Mouse (Mus musculus) embryonic stem cell, embryonic (primary cell): ENCODE measurements around the gene Sp110.
"Not testable (repeated sequence)": the region's sequence is repeated elsewhere in the genome, so short reads cannot be mapped to it uniquely, and the experiment has no call there.

Experiments used
- CTCF ChIA-PET, 4 experiments: fragments of 300-600 bp in 2 of 4; fragments of 350-600 bp in 2 of 4; sonication (Branson Sonifier 250); formaldehyde crosslinking; loops; one replicate each; lab custom pipeline; 2022; ENCODE audit warnings: inconsistent platforms in 2 of 4; lab: Charles Lee
- POLR2A ChIA-PET, 4 experiments: fragments of 300-600 bp in 2 of 4; fragments of 350-600 bp in 2 of 4; sonication (Branson Sonifier 250); formaldehyde crosslinking; loops; one replicate each; lab custom pipeline; 2022; ENCODE audit warnings: antibody characterized with exemption in 4 of 4, inconsistent platforms in 1 of 4; lab: Charles Lee

Sp110 gene

DNA sequence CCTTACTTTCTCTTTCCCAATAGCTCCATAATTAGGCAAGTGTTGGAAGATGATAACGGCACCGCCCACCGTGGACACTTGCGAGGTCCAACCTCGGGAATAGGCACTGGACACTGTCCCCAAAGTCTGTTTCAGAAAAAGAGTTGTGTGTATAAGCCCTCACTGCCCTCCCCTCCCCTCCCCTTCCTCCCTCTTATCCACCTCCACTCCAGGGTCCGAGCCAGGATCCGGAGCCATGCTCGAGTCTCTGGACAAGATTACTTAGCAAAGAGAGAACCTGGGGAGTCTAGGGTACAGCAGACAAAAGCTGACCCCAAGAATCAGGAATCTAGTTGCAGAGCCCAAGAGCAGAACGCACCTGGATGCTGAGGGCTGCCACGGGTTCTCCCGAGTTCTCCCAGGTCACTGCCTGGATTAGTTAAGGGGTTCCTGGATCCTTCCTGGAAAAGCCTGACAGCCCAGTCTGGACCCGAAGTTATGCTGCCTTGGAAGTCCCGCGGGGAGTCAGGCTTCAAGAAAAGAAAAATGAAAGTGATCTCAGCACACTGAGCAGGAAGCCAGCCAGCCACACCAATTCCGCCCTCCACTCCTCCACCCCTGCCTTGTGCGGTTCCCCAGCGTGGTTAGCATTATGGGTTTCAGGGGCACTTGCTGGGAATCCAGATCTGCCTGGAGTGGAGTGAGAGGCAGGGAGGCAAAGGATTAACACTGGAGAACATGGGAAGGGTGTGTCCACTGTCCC, at the start of gene Sp110:
Gene Sp110 (minus strand): TSS at position 547 of the 742 bp plus-strand sequence.
- CTCF ChIA-PET, POLR2A ChIA-PET: not testable (repeated sequence)

GRCm38 (mm10) chr1:85638144-85638543, 39.5 kb upstream of the Sp110 start:
- CTCF ChIA-PET, POLR2A ChIA-PET: not testable (repeated sequence)

DNA sequence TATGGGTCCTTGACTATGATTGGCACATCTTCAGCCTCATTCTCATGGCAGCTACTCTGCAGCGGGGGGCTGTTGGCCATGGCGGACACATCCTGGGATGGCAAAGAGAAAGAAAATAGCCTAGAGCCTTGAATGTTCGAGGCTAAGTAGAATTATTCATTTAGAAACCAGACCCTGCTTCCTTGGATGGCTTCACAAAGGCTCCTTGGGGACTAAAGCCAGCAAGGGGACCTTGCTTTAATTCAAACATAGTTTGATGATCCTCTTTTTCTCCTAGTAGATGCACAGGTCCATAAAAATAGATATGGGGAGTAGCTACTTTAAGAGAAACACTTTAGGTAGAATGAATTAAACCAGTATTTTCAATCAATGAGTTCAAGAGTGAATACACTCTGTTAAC, 38.3 kb upstream of the Sp110 start:
- POLR2A ChIA-PET, CTCF ChIA-PET: not testable (repeated sequence)

DNA sequence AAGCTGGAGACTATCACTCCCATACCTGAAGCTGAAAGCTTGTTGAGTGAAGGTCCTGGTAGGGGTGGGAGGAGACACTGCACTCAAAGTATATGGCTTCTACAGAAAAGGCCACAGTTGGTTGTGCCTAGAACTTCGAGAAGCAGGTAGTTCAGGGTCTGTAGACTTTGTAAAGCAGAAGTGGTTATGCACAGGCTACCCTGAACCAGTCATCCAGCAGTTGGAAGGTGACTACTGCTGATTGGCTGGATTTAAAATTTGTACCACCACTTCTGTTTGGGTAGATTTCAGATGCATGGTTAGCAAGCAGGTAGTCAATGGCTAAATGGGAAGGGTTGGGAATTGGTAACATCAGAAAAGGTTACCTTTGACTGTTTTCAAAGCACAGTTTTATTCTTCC, 20.1 kb upstream of the Sp110 start:
- CTCF ChIA-PET, POLR2A ChIA-PET: not testable (repeated sequence)

GRCm38 (mm10) chr1:85617161-85617560, 18.5 kb upstream of the Sp110 start:
- CTCF ChIA-PET, POLR2A ChIA-PET: not testable (repeated sequence)

- POLR2A ChIA-PET, CTCF ChIA-PET: not testable (repeated sequence)
Observed at GRCm38 (mm10) chr1:85615819-85616218, 17.2 kb upstream of the Sp110 start.

GRCm38 (mm10) chr1:85615096-85615495, 16.5 kb upstream of the Sp110 start:
- POLR2A ChIA-PET, CTCF ChIA-PET: not testable (repeated sequence)

DNA sequence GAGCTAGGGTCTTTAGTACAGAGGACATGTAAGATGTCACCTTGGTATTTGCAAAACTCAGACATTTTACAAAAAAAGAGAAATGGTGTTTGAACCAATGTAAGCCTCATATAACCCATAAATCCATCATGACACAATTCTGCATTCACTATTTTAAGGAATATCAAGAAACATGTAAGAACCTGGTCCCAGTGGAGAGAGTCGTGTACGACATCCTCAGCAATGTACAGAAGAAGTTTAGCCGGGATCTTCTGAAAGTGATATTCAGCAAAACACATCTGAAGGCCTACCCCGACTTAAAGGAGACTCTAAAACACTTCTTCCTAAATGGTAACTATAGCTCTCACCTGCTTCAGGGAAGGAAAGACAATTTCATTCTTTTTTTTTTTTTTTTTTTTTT, 12.0 kb upstream of the Sp110 start:
- POLR2A ChIA-PET, CTCF ChIA-PET: not testable (repeated sequence)

DNA sequence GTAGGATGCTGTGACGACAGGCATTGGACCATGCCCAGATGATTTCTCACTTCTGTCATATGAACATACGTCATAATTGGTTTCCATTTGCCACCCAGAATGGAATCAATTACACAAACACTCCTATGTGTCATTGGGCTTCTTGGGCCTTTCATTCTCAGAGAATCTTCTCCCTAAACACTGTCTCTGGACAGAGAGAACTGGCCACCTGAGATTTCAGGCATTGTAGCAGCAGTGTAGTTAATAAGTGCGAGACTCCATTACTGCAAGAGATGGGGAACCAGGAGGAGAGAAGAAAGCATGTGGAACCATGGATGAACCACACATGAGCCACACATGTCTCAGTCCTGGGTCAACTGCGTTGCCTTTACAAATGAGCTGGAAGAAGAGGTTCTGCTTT, 9.7 kb upstream of the Sp110 start:
- CTCF ChIA-PET, POLR2A ChIA-PET: not testable (repeated sequence)

- POLR2A ChIA-PET, CTCF ChIA-PET: not testable (repeated sequence)
Observed at GRCm38 (mm10) chr1:85604341-85604740, 5.7 kb upstream of the Sp110 start.

- POLR2A ChIA-PET, CTCF ChIA-PET: not testable (repeated sequence)
Observed at GRCm38 (mm10) chr1:85600794-85601193, 2.2 kb upstream of the Sp110 start.

GRCm38 (mm10) chr1:85600078-85600477, 1.5 kb upstream of the Sp110 start, which contains the start of gene Sp140:
TSS of gene Sp140 (plus strand) at chr1:85600378.
- POLR2A ChIA-PET, CTCF ChIA-PET: not testable (repeated sequence)

GRCm38 (mm10) chr1:85592526-85592925, 6.1 kb downstream of the Sp110 start:
- CTCF ChIA-PET = not testable (repeated sequence)
- POLR2A ChIA-PET = interaction anchor here in 2 of 4 experiments (1.0 to 1.1 kb wide), 2 partner anchors 315 kb away, joined by 7 to 10 read pairs; no protein-coding TSS in a partner anchor

- CTCF ChIA-PET = interaction anchor here in 2 of 4 experiments (1.0 to 1.3 kb wide), 1 partner anchor 308 kb away, joined by 3 read pairs; no protein-coding TSS in a partner anchor
- POLR2A ChIA-PET = interaction anchor here in 1 of 4 experiments (1.3 kb wide), 1 partner anchor 308 kb away, joined by 5 read pairs; no protein-coding TSS in a partner anchor
Observed at GRCm38 (mm10) chr1:85588697-85589096, 9.9 kb downstream of the Sp110 start.

DNA sequence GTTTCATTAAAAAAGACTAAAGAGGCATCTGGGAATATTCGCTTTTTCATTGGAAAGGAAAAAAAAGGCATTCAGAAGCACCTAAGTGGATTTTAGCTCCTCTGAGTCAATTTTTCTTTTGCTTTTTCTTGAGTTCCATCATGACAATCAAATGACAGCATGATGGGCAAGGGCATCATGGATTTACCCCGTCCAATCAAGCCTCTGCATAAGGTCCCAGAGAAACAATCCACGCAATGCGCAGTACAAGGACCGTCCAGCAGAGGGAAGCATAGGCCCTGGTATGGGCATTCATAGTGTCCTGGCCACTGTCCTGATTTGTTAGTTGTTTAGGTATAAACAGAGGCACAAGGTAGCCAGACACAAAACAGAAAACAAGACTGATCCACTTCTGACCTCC, 17.1 kb downstream of the Sp110 start:
- CTCF ChIA-PET, POLR2A ChIA-PET: not testable (repeated sequence)

GRCm38 (mm10) chr1:85580578-85580977, 18.0 kb downstream of the Sp110 start:
- CTCF ChIA-PET = not testable (repeated sequence)

DNA sequence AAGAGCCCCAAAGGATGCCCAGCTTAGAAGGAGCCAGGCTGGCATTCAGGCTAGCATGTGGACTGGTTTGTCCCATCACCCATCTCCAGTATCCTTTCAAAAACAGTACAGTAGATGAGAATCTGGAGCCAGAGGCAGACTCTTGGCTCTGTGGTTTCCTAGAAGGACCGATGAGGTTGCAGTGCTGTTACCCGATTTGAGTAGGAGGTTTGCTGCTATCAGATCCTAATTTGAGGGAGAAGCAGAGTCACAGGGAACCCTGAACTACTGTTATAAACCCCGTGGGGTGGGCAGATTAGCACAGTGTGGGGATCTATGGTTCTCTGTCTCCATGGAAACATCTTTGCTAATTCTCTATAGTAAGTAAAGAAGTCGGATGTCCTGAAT, 18.5 kb downstream of the Sp110 start:
- POLR2A ChIA-PET, CTCF ChIA-PET: not testable (repeated sequence)

More at GRCm38 (mm10) chr1:85580578-85580977, 18.0 kb downstream of the Sp110 start:
- POLR2A ChIA-PET = not testable (repeated sequence)

DNA sequence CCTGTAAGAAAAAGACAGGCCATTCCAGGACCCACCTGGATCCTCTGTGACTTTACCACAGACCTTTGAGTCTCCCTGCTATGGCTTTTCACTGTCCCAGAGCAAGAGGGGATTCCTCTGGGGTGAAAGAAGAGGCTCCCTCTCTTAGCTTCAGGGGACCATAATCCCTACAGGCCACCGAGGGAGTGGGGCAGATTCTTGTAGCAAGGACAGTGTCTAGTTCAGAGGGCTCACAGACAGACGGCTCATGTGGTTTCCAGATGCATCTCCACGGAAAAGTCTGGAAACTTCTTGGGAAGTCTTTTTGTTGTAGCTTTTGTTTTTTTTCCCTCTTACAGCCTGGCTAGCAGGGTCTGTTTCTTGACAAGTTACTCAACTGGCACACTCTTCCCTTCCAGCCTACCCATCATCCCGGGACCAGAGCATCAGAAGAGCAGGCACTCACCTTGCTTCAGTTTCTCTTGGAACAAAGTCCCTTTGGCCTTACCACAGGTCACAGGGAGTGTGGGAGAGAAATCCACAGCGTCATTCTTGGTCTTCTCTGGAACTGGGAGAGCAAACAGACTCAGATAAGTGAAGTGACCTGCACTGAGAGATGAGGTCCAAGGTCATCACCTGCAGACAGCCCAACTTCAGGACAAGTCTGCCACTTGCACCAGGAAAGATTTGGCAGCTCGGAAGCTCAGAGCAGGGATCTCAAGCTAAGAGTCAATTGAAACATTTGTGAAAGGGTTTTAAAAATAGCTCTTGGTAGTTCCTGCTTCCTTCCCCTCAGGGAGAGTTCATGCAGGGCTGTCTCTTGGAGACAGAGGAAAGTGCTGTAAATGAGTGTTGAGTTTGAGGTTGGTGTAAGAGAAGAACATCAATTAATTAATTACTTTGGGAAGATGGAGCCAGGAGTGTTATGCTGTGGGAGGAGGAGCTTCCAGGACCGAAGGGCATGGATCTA, 19.1 kb downstream of the Sp110 start:
- POLR2A ChIA-PET, CTCF ChIA-PET: not testable (repeated sequence)

DNA sequence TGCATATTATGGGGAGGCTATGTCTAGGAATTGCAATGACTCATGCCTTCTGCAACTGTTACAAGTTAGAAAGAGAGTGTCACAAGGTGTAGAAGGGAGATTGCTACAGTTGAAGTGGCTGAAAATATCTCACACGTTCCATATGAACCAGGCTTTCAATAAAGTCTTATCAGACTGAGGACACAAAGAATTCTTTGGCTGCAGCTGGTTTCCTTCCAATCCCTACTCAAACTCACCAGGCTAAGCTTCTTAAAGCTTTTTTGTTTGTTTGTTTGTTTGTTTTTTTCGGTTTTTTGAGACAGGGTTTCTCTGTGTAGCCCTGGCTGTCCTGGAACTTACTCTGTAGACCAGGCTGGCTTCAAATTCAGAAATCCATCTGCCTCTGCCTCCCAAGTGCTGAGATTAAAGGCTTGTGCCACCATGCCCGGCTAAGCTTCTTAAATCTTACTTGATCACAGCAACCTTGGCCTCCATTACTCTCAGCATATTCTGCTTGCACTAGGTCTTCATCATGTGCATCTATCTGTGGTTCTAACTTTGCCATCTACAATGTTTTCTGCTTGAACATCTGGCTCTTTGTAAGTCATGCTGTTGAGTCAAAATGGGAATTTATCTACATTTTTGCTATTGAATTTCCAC, 20.1 kb downstream of the Sp110 start:
- POLR2A ChIA-PET, CTCF ChIA-PET: not testable (repeated sequence)

DNA sequence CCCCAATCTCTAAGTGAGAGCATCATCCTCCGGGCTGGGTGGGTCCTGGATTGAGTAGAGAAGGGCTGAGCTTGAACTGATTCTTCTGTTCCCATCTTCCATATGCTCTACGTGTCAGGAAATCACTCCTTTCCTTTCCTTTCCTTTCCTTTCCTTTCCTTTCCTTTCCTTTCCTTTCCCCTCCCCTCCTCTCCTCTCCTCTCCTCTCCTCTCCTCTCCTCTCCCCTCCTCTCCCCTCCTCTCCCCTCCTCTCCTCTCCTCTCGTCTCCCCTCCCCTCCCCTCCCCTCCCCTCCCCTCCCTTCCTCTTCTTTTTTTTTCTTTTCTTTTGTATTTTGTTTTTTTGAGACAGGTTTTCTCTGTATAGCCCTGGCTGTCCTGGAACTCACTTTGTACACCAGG, 23.2 kb downstream of the Sp110 start, which contains the start of gene G530012D18Rik:
Gene G530012D18Rik (plus strand): TSS at position 301 of the 400 bp plus-strand sequence.
- CTCF ChIA-PET, POLR2A ChIA-PET: not testable (repeated sequence)
